Mouse (Mus musculus) brain, embryonic 18.5 days (tissue): ENCODE measurements around the gene Zfp715.
"Not testable (repeated sequence)": the region's sequence is repeated elsewhere in the genome, so short reads cannot be mapped to it uniquely, and the experiment has no call there.

Experiments
- DNase-seq: peaks from one replicate; pipeline ENCODE4 v3.0.0-alpha.2; 2012; ENCODE audit warnings: low read depth, low spot score

Gene Zfp715

DNA sequence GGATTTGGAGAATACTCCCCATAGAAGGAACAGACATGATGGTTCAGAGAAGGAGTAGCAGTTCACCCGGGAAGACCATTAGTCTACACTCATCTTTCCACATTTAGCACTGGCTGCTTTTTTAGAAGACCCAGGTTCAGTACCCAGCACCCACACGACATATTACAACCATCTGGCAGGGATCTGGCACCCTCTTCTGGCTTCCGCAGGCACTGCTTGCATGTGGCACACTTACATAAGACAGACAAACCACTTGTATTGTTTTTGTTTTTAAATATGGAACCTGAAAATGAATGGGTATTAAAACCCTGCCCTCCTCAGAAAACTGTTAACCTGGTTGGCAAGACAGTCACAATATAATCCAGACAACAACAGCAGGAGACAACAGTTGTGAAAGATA lies 21.6 kb downstream of the Zfp715 start:
- DNase-seq, result no peak

DNA sequence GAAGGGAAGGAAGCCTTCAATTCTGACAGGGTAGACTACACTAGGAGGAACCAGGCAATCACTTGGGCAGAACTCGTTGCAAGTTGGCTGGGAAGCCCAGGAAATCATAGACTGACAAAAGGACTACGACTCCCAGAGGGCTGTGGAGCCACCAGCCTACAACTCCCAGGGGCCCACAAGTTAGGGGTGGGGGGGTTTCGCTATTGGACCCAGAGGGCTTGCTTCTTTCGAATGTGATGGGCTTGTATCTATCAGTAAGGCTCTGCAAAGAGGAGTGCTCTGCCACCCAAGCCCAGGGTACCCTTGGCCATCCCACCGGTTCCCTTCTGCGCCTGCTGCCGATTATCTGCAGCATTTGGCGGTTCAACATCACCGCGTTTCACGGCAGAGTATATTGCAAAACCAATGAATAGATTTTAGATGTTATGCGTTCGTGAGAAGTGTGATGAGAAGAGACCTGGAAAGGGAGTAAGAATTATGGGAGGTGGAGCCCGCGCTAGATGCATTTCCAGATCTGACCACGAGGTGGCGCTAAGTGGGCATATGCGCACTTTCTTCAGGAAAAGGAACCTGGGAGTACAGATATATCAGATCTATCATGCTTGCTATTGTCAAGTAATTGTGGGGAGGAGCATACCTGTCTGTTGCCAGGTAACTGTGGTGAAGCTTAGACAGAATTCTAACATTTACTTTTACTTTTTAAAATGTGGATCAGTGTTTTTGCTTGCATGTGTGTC lies 30.1 kb downstream of the Zfp715 start:
- DNase-seq, result peak; percentile 50

DNA sequence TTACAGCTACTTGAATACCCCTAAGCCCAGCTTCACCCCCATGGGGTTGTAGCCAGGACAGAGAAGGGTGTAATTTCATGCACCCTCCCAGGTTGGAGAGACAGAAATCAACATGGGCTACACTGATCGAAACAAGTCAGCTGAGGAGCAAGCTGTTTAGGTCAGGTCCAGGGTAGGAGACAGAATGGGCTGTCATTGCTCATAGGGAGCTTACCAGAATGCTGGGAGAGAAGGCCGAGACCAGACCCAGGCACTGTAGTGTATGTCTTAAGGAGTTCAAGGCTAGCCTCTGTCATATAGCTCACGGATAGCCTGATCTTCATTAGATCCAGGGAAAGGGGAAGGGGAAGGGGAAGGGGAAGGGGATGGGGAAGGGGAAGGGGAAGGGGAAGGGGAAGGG lies 30.6 kb downstream of the Zfp715 start:
- DNase-seq, result no peak

DNA sequence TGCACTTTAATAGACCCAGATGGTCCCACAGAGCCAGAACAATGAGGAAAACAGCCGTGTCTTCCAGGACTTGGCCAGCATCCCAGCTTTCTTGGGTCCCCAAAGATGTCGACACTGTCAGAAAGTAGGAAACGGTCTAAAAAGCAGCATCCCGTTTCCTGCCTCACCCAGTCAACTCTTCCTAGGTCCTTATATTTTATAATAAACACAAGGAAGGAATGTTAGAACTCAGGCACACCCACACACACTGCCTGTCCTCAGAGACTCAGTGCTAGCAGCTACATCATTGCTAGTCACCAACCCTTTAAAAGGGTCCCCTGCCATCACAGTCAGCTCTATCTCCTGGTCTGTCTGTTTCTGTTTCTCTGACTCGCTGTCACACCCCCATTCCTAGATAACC lies 35.7 kb downstream of the Zfp715 start:
- no peak for DNase-seq

DNA sequence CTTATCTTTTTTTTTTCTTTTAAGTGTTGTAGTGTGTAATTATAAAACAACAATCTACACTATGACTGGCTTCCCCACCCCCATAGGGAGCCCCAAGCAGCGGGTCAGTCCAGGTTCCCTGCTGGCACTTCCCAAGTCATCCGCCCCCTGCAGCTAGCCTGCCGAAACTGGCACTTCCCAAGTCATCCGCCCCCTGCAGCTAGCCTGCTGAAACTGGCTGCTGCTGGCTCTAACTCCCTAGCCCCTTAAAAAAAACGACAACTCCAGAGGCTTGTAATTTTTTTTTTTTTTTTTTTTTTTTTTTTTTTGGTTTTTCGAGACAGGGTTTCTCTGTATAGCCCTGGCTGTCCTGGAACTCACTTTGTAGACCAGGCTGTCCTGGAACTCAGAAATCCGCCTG lies 36.9 kb downstream of the Zfp715 start:
- not testable (repeated sequence) for DNase-seq

DNA sequence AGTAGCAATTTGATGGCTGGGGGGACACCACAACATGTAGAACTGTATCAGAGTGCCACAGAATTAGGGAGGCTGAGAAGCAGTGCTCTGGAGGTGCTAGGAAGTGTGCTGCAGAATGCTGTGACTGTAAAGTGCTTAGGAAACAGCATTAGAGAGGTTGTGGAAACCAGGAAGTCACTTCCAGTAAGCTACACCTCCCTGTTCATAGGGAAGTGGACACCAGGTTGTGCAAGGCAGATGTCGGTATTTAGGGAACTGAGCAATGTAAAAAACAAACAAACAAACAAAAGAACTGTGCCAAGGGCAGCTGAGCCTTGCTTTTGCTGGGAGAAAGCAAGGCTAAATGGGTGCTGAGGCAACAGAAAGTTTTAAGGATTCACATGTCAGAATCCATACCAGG lies 39.6 kb downstream of the Zfp715 start:
- DNase-seq, result no peak

DNA sequence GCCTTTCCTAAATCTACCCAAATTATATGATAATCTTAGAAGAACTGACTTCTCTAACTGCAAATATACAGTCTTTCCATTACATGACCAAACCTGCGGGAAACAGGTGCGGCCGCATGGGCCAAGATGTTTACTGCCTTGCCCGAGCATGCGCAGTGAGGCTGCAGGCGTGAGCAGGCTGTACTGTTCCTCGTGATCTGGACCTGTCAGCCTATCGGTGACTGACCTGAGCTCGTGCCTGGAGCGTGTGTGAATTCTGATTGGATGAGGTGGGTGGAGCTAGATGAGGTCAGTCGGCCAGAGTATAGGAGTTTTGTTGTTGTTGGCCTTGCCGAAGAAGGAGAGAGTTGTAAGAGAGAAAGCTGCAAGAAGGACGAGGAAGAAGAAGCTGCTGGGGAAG lies 45.7 kb downstream of the Zfp715 start:
- not testable (repeated sequence) for DNase-seq

DNA sequence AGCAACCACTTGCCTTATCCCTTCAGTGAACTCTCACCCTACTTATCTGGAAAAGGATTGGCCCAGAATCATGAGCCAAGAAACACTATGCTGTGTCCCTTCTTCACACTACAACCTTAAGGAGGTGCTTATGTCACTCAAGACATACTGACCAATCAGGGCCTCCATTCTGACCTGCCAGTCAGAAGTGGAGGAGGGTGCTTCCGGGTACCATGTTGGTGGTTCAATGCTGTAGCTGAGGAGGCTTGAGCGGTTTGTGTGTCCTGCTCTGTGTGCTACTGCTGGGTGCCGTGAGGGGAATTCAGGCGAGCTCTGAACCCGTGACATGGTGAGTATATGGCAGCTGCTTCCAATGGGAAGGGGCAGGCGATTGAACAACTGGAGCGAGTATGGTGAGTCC lies 59.6 kb downstream of the Zfp715 start:
- no peak for DNase-seq

DNA sequence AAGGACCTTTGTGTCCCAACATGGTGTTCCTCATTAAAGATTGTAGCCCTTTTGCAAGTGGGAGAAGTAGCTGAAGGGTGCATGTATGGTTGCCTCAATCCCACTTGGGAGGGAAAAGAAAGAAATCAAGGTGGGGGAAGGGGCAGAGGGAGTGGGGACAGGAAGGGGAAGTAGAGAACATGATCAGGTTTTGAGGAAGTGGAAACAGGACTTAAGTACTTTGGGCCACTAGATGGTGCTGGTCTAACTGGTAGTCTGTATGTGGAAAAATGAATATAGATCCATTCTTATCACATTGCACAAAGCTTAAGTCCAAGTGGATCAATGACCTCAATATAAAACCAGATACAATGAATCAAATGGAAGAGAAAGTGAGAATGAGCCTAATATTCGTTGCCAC lies 62.4 kb downstream of the Zfp715 start:
- not testable (repeated sequence) for DNase-seq
